Mouse (Mus musculus) NIH3T3 (cell line): ENCODE results near the gene Siah1a.

ENCODE experiments used
- DNase-seq: peaks from one replicate; pipeline ENCODE4 v3.0.0-alpha.2; 2012; ENCODE audit warnings: low read depth

Siah1a gene

GRCm38 (mm10) chr8:86702453-86702852, 43.3 kb downstream of the Siah1a start:
- DNase-seq = no peak

GRCm38 (mm10) chr8:86699471-86699870, 46.3 kb downstream of the Siah1a start:
- no peak for DNase-seq

- DNase-seq = no peak
Observed at GRCm38 (mm10) chr8:86698811-86699421, 46.8 kb downstream of the Siah1a start.

- no peak for DNase-seq
Observed at GRCm38 (mm10) chr8:86695703-86696102, 50.0 kb downstream of the Siah1a start.

- DNase-seq = no peak
Observed at GRCm38 (mm10) chr8:86694011-86694410, 51.7 kb downstream of the Siah1a start.

GRCm38 (mm10) chr8:86692107-86692506, 53.6 kb downstream of the Siah1a start:
- DNase-seq = no peak

- DNase-seq = no peak
Observed at GRCm38 (mm10) chr8:86686629-86687028, 59.1 kb downstream of the Siah1a start.
